Mouse (Mus musculus) adrenal gland (tissue): Measurements from ENCODE around the gene Pla2g12b.
"Not testable (repeated sequence)": the region's sequence is repeated elsewhere in the genome, so short reads cannot be mapped to it uniquely, and the experiment has no call there.

Source experiments
- intact Hi-C: fragments of 180-260 bp; cut with DNase I; formaldehyde crosslinking; loops from one replicate; pipeline ENCODE4 v1.15.1; 2025
- long read RNA-seq, 2 experiments: library from polyadenylated mRNA; unstranded; transcript quantifications; one replicate each; pipeline ENCODE4 v2.0.0; 2020; ENCODE audit warnings: borderline replicate concordance in 1 of 2; ENCODE audit not compliant: insufficient replicate concordance in 1 of 2

Pla2g12b gene
- long read RNA-seq, experiment 1, result 0 reads
- long read RNA-seq, experiment 2, result 0 reads

DNA sequence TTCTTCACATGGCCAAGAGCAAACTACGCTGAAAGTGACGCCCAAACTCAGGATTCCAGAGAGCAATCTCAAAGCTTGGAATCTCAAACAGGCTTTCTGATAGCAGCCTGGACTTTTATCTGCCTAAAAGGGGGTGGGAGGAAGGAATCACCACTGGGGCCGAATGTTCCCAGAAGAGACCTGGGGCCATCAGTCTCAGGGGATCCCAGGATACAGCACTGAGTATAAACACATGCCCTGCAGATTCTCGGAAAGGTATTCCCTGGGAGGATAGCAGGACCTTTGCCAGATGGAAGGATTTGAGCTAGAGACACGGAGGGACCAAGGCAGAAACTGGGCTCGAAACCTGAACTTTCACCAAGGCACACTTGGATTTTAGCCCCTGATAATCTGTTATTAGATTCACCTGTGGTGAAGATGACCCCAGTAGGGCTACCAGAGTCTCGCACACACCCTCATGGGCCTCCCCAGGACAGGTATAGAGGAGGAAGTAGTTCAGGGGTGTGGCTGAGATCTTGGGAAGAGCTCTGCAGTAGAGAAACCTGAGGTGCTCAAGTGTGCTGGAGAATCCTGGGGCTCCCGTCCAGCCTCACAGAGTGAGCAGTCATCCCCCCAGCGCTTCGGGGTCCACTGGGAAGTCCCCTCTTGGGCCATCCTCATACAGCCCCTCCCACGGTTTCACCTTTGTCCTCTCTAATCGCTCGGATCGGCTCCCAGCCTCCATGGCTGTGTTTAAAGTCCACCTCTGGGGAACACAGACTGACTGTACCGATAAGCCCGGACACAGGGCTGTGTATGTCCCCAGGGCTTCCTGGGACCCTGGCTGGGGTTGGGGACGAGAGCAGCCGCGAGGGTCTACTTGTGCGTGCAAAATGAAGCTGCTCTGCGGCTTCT is at the start of gene Pla2g12b:
TSS of gene Pla2g12b (plus strand) at position 762 of the 894 bp plus-strand sequence.
- intact Hi-C loops, result no loop called here

DNA sequence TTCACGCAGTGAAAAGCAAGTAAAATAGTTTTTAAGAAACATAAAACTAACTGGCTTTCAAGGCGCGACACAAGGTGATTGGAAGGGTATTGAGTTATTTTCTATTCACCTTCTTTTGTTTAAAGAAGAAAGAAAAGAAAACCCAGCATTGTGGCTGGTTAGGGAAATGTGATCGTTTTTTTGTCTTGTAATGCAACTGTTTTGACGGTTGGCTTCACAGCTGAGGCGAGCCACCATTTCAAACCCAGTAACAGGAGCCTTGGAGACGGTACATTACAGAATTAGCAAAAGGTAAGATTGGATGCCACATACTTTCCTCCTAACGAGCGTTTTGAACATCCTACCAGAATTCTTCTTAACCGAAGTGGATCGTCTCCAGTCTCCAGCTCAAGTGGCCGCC is 49.3 kb upstream of the Pla2g12b start:
- intact Hi-C loops, result loop anchor here (10.0 kb wide), 1 partner anchor 189 kb away; no protein-coding TSS in a partner anchor

DNA sequence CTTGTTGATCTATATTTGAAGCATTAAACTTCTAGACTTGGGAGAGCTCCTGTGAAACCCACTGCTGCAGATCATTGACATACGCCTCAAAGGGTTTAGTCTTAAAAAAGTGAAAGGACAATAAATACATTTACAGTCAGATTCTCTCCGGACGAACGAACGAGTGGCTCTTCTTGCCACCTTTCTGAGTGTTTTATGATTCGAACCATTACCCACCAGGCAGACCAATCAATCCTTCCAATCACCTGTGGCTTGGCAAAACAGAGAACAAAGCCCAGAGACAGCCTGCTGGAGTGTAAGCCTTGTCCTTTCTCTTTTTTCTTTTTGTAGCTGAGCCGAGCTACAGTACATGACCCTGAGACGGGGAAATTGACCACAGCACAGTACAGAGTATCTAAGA is 48.4 kb upstream of the Pla2g12b start:
- intact Hi-C loops, result loop anchor here (5.0 to 10.0 kb wide), 3 partner anchors 43 to 190 kb away; no protein-coding TSS in a partner anchor

DNA sequence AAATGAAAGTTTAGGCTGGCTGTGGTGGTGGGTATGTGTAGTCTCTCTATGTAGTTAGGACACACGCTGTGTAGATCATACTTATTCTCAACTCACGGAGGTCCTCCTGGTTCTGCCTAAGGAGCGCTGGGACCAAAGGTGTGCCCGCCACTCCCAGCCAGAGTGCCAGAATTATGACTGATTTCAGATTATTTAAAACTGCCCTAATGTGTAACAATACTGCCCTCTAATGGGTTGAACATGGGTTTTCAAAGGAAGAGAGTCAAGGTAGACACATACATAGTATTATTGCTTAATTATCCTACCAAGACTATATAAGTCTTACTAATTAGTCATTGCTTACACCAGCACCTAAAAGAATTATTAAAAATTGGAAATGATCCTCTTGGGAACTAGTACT is 44.7 kb upstream of the Pla2g12b start:
- intact Hi-C loops, result loop anchor here (5.0 to 10.0 kb wide), 3 partner anchors 46 to 194 kb away; no protein-coding TSS in a partner anchor

DNA sequence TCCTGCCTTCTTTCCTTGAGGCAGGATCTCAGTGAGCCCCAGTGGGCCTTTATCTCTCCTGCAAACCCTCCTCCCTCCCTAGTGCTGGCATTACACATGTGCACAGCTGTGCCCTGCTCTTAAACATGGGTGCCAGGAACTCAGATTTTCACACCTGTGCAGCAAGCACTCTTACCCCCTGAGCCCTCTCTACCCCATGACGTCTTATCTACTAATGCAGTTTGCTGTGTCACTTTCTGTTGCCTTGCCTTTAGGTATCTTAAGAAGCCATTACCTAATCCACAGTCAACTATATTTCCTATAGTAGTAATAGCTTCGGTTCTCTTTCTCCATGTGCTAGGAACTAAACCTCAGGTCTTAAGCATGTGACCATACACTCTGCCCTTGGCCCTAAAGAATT is 40.3 kb upstream of the Pla2g12b start:
- intact Hi-C loops, result no loop called here

DNA sequence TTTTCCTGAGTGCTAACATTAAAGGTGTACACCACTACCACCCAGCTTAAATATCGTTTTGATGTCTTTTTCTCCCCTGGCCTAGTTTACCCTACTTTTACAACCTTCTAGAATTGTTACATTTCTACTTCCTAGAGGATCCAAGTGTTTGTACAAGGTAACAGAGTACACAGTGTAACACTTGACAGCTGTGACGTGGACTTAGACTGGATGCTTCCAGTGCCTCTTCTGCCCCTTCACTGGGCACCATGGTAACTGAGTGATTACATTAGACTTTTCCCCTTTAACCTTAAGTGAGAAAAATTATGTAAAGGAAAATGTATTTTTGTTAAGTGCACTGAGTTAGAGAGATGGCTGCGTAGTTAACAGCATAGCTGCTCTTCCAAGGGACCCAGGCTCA is 38.9 kb upstream of the Pla2g12b start:
- intact Hi-C loops, result no loop called here

DNA sequence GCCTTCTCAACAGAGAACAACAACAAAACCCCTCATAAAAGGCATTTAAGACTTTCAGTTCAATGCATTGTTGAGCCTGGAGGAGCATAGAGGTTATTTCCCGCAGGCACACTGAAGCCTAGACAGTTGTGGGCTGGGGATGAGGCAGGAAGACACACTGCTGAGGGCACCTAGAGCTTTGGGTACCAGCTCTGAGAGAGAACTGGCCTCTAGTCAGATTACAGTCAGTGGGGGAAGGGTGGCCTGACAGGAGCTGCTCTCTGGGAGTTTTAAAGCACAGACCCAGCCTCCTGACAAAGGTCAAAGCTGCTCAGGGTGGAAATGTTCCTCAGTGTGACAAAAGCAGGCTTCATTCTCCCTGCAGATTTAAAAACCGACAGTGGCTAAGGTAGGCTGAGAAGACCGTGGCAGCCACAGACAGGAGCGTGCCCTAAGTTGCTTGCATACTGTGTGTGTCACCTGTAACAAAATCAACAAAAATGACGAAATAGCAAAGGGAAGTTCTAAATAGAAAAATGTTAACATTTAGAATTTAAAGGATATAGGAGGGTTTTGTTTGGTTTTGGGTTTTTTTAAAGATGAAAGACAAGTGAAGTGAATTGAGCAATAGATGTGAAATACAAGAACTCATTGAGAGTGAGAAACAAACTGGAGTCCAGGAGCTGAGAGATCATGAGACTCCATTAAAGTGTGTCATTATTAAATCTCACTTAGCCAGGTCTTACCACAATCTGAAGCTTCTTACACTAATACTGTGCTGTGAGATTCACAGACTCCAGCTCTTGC is 37.5 kb upstream of the Pla2g12b start:
- intact Hi-C loops, result no loop called here

DNA sequence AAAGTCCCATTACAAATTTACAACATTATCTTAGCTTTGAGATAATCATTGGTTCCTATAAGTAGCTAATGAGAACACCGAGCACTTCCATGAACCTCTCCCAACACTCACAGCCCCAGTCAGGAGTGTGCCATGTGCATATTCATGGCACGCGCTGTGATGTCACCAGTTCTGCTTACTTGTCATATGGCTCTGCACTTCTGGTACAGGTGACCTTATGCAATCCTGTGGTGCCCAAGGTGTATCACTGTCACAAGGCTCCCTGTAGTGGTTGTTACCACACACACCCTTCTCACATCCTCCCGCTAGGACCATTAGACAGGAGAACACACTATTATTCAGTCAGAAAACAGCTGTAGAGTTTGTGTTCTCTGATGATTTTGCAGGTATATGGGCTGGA is 36.7 kb upstream of the Pla2g12b start:
- intact Hi-C loops, result no loop called here

DNA sequence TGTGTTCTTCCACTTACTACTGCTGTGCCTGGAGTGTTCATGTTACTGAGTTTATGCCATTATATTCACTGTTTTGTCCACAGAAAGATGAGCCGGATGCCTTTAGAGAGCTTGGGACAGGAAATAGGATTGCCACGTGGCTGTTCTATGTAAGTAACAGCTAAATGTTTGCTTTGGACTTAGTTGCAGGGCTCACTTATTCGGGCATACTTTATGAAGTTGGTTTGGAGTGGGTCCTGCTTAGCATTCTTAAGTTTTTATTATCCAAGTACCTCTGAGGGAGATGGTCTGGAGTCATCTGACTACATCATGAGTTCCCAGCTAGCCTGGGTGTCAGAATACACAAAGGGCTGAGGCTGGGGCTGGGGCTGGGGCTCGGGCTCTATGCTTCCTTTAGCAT is 36.3 kb upstream of the Pla2g12b start:
- intact Hi-C loops, result no loop called here

DNA sequence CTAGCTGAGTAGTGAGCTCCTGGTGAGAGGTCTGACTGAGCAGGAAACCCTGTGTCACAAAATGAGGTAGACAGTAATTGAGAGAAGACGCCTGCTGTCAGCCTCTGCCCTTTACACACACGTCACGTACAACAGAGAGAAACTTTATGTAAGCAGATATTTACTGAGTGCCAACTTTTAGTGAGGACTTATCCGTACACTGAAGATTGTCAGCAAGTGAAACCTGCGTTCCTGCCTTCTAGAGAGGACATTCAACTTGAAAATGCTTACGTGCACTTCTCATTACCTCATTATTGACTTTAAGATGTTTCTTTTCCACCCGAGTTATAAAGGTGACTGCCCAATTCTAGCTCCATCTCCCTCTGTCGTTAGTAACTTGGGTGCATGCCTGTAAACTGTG is 34.7 kb upstream of the Pla2g12b start:
- intact Hi-C loops, result no loop called here

DNA sequence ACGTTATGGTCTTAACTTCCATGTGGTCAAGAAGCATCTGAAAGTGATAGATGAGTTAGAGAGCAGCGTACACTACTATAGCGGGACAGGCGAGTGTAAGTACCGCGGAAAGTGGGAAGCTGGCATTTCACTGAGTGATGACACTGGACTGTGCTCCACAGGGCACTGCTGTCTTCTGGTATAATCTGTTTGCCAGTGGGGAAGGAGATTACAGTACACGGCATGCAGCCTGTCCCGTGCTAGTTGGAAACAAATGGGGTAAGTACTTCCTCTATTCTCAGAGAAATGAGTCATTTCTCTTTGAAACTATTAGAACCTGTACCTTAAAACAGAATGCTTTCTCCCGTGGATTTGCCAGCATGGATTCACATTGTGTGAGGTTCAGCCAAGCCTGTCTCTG is 34.0 kb upstream of the Pla2g12b start:
- intact Hi-C loops, result no loop called here

DNA sequence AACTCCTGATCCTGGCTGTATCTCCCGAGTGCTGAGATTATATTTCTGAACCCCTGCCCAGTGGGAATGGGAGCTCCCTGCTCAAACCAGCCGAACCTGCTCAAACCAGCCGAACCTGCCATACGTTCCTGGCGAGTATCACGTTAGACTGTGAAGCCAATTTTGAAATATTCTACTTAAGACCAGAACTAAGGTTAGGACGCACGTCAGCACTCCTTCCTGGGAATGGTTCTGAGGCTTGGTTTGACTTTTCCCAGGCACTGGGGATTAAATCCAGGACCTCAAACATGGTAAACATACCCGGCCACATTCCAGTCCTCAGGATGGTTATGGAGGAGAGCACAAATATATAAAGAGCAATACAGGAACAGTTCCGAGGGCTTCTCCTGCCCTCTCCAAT is 25.6 kb upstream of the Pla2g12b start:
- intact Hi-C loops, result no loop called here

DNA sequence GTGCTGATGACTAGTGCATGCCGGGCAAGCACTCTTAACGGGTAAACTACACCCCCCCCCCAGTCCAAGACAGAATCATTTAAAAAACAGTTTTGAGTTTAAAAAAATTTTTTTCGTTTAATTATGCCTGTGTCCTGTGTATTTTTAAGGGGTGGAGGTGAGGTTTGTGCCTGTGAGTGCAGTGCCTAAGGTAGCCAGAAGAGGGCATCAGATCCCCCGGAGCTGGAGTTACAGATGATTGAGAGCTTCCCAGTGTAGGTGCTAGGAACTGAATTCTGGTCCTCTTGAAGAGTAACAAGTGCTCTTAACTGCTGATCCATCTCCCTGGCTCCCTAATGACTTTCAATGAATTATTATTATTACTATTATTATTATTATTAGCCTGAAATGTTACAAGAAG is 24.7 kb upstream of the Pla2g12b start:
- intact Hi-C loops, result no loop called here

DNA sequence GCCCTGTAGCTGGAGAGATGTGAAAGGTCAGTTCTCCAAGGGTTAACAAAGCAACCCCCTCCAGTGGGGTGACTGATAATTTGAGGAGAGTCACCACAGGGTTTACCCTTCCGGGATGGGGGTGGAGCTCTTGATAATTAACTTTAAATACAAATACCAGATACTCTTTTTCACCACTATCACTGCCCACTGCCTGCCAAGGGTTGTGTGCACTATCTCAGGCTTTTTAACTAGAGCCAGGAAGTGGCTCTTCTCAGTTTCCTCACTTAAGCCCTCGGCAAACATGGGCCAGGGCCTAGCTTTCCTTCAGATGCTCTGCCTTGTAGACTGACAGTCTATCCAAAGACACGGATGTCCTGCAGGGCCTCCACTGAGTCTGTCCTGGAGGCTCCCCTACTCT is 23.5 kb upstream of the Pla2g12b start:
- intact Hi-C loops, result no loop called here

DNA sequence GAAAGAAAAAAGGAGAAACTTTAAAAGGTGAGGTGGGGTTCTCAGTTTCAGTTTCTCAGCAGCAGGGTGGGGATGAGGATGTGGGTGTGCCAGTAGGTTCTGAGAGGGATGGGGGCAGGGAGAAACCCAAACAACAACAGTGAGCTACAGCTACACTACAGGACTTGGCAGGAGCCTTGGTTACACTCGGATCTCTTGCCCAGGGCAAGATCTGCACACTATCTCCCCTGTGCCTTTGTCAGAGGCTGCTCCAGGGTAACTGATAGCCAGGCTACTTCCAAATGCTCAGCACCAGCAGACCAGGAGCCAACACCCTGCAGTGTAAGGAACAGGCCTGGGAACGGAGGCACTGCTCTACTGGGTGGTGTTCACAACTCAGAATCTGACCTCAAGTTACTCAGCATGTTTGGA is 23.0 kb upstream of the Pla2g12b start:
- intact Hi-C loops, result no loop called here

DNA sequence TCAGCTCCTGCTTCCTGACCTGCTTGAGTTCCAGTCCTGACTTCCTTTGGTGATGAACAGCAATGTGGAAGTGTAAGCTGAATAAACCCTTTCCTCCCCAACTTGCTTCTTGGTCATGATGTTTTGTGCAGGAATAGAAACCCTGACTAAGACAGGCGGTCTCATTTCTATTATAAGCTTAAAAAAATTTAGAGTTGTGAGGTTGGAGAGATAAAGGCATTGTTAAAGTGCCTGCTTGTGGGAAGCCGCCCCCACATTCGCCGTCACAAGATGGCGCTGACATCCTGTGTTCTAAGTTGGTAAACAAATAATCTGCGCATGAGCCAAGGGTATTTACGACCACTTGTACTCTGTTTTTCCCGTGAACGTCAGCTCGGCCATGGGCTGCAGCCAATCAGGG is 21.9 kb upstream of the Pla2g12b start:
- intact Hi-C loops, result not testable (repeated sequence)

DNA sequence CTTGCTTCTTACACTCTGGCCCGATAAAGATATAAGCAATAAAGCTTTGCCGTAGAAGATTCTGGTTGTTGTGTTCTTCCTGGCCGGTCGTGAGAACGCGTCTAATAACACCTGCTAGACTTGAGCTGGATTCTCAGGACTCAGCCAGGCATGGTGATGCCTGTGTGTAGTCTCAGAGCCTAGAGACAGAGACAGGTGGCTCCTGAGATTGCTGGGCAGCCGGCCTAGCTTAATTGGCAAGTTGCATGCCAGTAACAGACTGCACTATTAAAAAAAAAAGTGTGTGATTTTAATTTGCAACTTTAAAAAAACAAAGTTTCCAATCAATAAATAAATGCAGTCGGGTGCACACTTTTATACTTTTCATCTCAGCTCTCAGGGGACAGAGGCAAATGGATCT is 16.5 kb upstream of the Pla2g12b start:
- intact Hi-C loops, result no loop called here

DNA sequence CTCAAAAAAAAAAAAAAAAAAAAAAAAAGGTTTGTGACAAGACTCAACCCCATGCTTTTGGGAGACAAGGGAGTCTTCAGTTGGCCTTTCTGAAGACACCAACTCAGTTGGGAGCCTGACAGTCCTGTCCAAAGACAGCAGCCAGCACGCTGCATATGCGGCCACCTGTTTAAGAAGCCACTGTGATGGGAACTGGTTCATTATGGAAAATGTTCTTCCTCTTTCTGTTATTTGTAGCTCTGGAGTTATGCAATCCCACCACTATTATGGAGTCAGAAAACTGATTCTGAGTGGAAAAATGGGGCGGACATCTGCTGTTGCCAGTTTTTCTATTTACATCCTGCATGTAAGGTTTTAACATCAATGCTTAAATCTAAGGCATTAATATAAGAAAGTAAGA is 13.8 kb upstream of the Pla2g12b start:
- intact Hi-C loops, result no loop called here

DNA sequence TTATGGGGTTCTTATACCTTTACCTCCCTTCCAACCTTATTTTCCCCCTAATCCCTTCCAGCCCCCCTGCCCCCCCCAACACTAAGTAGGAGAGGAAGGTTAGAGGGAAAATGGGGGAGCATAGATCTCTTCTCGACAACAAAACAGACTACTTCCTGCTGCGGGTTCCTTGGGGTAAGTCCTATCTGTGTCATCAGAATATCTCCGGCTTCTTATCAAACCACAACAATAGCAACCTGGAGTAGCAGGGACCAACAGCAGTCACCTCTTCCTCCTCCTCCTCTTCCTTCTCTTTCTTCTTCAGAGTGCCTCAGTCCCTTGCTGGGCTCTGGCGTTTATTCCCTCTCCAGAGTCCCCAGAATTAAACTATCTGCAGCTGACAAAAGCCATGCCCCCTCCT is 11.6 kb upstream of the Pla2g12b start:
- intact Hi-C loops, result no loop called here

DNA sequence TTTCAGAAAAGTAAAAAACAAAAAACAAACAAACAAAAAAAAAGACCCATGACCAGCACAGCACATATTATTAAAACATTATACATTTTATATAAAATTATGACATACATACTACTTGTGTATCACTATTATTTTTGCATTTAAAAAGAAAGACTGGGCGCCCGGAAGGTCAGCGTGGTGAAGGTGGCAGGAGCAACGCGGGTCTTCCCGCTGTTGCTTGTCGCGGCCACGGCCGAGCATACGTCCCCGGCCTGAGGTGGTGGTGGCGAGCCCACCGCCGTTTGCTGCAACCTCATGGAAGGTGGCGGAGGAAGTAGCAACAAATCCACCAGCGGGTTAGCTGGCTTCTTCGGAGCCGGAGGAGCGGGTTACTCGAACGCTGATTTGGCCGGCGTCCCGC is 8.0 kb upstream of the Pla2g12b start, which contains the start of gene Gm10273:
TSS of gene Gm10273 (plus strand) at position 172 of the 400 bp plus-strand sequence.
- intact Hi-C loops, result not testable (repeated sequence)

DNA sequence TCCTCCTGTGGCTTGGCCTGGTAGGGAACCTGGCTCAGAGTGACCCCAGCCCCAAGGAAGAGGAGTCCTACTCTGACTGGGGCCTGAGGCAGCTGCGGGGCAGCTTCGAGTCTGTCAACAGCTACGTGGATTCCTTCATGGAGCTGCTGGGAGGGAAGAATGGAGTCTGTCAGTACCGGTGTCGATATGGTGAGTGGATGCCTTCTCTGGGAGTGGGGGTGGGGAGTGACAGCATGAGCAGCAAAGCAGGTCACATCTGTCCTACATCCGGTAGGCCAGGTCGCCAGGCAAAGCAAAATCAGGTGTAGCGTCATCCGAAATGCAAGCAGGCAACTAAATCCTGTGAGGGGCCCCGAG is 311 bp downstream of the Pla2g12b start:
- intact Hi-C loops, result no loop called here

DNA sequence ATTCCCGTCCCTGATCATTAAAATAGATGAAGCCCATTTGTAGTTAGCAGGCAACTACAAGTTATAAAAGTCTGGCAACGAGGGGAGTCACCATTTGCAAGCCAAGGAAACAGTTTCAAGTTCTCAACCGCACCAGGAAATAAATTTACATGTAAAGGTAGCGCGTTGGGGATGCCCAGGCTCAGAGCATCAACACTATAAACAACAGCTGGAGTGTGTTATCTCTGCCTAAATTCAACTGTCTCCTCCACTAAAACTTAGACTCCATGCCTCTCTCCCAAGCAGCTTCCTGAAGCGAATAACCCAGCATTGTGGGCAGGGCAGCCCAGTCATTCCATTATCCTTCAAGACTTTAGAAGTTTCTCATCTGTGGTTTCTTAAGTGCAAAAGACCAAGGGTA is 5.0 kb downstream of the Pla2g12b start:
- intact Hi-C loops, result no loop called here
